Mouse (Mus musculus) heart, embryonic 10.5 days (tissue): ENCODE measurements around the gene Haus3. TPM values are rescaled to one million over a fixed set of nuclear protein-coding genes. Genes with fewer than 3 reads are reported as not detected.
A peak's percentile ranks its signal among the peaks of the same experiment; 100 is the strongest.

Source experiments
- DNase-seq: peaks from one replicate; pipeline ENCODE4 v3.0.0-alpha.2; 2017; ENCODE audit warnings: low spot score
- H3K27ac ChIP-seq: fragments of 300-500 bp; sonication (generic); 2 replicates; pipeline ENCODE4 v1.5.1; 2016; ENCODE audit warnings: mild to moderate bottlenecking
- H3K27me3 ChIP-seq: fragments of 300-500 bp; sonication (generic); 2 replicates; pipeline ENCODE4 v1.6.1; 2016; ENCODE audit warnings: mild to moderate bottlenecking; ENCODE audit not compliant: poor library complexity, insufficient read depth, severe bottlenecking
- H3K36me3 ChIP-seq: fragments of 300-500 bp; sonication (generic); 2 replicates; pipeline ENCODE4 v1.6.1; 2016; ENCODE audit warnings: mild to moderate bottlenecking, moderate library complexity
- H3K4me1 ChIP-seq: fragments of 300-500 bp; sonication (generic); 2 replicates; pipeline ENCODE4 v1.6.1; 2016; ENCODE audit warnings: mild to moderate bottlenecking
- H3K4me3 ChIP-seq: fragments of 300-500 bp; sonication (generic); 2 replicates; pipeline ENCODE4 v1.5.1; 2016; ENCODE audit warnings: mild to moderate bottlenecking, moderate library complexity
- H3K9me3 ChIP-seq: fragments of 300-500 bp; sonication (generic); 2 replicates; pipeline ENCODE4 v1.6.1; 2016; ENCODE audit warnings: mild to moderate bottlenecking, moderate library complexity
- WGBS: fragments of 180-500 bp; shearing (Covaris S2); methylation state at CpG from one replicate; pipeline ENCODE4 v1.1.7; 2016; 5-methylcytosine and 5-hydroxymethylcytosine counted together
- polyA plus RNA-seq: library from polyadenylated mRNA; unstranded; fragments of >200 nt; fragmentation: Nextera tagmentation; extraction: Ambion mirVana; gene quantifications from 2 replicates; pipeline ENCODE4 v1.2.1, GENCODE M21; 2016

Gene Haus3
- polyA plus RNA-seq, 1 experiment from 2014 or later, result 43.0 TPM

DNA sequence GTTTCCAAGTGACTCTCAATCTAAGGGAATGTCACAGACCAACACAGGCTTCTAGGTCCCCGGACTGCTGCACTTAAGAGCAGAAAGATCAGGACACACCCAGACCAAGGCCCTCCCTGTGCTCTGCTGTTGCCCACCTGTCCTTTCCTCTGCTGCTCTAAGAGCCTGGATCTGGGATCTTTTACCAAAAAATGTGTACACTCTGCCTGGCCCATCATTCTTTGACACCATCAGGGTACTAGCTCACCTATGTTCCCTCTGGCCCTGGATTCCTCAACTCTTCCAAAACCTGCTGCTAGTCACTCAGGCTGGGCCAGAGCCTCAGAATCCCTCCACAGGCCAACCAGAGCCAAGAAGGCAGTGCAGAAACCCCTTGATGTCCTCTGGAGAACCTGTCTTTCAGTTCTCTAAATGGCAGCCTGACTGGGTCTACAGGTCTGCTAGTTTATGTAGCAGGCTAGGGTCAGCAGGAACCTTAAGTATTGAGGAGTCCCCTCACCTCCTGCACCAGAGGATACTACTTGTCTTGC, 15.8 kb upstream of the Haus3 start:
- Histone ChIP-seq H3K27ac (no peak overlapping the region), H3K4me3 (no peak overlapping the region; the same call in 1 of the 2 replicates)

DNA sequence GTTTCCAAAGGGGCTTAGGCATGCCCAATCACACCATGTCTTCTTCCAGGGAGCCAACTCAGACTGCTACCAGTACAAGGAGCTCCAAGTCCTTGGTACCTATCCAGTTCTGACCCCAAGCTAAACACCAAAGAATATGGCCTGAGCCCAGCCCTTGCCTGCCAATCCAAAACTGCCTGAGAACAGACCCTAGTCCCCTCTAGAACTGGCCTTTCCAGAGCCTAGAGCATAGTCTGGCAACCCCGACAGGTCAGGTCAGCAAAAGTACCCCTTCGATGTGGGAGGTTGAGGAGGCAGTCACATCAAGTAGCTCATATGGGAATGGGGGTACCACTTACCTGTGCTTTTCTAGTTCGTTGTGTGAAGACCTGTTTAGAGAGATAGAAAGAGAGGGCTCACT, 14.6 kb upstream of the Haus3 start:
- Histone ChIP-seq H3K36me3 (peaks cover 28% of the 10 kb centered on the region), H3K27ac (no peak overlapping the region), H3K4me1 (peaks cover 55% of the 10 kb centered on the region), H3K4me3 (no peak overlapping the region), H3K27me3 (no peaks in the 10 kb centered on the region; the same call in 1 of the 2 replicates), H3K9me3 (no peaks in the 10 kb centered on the region)
- peak; percentile 73 for DNase-seq
- WGBS, result 90% methylated on average over 3 of the region's 3 CpGs

More for the DNA sequence above, 15.8 kb upstream of the Haus3 start:
- H3K27me3 ChIP-seq, result peaks cover 7% of the 10 kb centered on the region; the same call in 1 of the 2 replicates
- peaks cover 24% of the 10 kb centered on the region for H3K36me3 ChIP-seq
- no peaks in the 10 kb centered on the region for H3K9me3 ChIP-seq
- DNase-seq, result peak; percentile 72
- peaks cover 64% of the 10 kb centered on the region for H3K4me1 ChIP-seq
- WGBS, result 86% methylated on average over 1 of the region's 1 CpGs

DNA sequence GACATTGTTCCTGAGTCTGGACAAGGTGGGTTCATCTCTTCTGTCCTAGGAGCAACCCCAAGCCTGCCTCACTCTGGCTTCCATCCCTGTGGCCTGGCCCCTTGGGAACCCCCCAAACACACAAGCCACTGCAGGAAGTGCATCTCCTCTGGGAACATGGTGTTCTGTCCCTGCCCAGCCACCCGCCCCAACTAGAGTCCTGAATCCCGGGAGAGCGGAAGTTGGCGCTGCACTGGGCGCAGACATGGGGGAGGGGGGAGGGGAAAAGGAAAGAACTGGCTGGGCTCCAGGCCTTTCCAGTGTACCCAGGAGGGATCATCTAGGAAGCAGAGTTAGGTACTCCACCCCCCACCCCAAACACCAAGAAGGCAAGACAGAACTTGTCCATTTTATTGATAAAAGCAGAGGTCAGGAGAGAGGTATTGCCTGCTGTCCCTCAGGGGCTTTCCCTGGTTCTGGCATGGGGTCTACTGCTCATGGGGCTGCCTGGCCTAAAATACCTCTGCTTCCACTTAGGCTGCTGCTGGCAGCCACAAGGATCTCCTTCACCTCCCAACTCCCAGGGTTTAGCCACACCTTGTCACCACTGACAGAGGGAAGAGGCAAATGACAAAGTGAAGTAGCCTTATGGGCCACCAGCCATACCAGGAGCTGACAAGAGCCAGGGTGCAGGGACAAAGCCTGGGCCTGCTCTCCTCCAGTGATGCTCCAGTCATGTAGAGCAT, 14.0 kb upstream of the Haus3 start:
- WGBS, result 42% methylated on average over 5 of the region's 5 CpGs
- peaks cover 48% of the 10 kb centered on the region for H3K4me1 ChIP-seq
- DNase-seq, result peak; percentile 74

DNA sequence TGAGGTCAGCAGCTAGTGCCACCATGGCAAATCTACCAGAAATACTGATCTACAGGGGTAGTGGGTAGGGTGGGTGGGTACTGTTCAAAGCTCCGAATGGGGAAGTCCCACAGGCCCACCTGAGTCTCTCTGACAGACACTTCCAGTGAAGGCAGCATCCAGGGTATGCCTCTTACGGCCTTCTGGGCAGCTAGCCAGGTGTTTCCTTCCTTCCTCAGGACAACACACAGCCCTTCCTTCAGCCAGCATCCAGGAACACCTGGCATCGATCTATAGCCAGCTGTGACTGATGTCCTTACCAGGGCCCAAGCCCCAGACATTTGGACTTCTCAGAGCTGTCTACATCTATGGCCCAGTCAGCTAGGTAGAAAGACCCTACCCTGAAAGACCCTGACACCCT, 13.2 kb upstream of the Haus3 start:
- no peak overlapping the region for H3K27ac ChIP-seq
- DNase-seq, result peak; percentile 68
- H3K27me3 ChIP-seq, result no peaks in the 10 kb centered on the region; the same call in 1 of the 2 replicates
- H3K4me3 ChIP-seq, result no peak overlapping the region
- no peaks in the 10 kb centered on the region for H3K9me3 ChIP-seq
- peaks cover 43% of the 10 kb centered on the region for H3K4me1 ChIP-seq
- H3K36me3 ChIP-seq, result peaks cover 43% of the 10 kb centered on the region
- WGBS, result 75% methylated on average over 3 of the region's 3 CpGs

More for the DNA sequence above, 14.0 kb upstream of the Haus3 start:
- Histone ChIP-seq H3K9me3 (no peaks in the 10 kb centered on the region), H3K4me3 (peak overlapping the region; percentile 22; the same call in 1 of the 2 replicates), H3K27me3 (no peaks in the 10 kb centered on the region; the same call in 1 of the 2 replicates), H3K36me3 (peaks cover 35% of the 10 kb centered on the region), H3K27ac (0 out of 2 replicates have a peak overlapping the region, but pooled peaks have one; percentile 24)

DNA sequence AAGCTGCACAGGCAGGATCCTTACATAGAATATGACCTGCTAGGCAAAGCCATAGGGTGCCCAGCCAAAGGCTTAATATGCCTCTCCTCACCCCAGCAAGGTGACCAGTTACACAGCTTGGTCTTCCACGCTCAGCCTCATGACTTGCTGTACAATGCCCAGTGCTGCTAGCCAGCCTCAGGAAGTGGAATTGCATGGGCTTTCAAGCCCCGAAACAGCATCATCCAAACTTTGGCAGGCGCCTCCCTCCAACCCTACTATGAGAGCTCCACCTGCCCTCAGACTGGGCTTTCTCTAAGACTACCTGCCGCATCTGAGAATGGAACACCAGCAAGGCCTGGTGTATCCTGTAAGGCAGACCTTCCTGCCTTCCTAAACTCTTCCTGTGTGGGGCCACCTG, 8.5 kb upstream of the Haus3 start:
- H3K27me3 ChIP-seq, result peaks cover 5% of the 10 kb centered on the region; the same call in 1 of the 2 replicates
- no peak overlapping the region for H3K4me3 ChIP-seq
- H3K9me3 ChIP-seq, result no peaks in the 10 kb centered on the region
- peaks cover 5% of the 10 kb centered on the region for H3K4me1 ChIP-seq
- peaks cover 88% of the 10 kb centered on the region for H3K36me3 ChIP-seq
- DNase-seq, result peak; percentile 27
- no peak overlapping the region for H3K27ac ChIP-seq
- WGBS, result 89% methylated on average over 4 of the region's 4 CpGs

DNA sequence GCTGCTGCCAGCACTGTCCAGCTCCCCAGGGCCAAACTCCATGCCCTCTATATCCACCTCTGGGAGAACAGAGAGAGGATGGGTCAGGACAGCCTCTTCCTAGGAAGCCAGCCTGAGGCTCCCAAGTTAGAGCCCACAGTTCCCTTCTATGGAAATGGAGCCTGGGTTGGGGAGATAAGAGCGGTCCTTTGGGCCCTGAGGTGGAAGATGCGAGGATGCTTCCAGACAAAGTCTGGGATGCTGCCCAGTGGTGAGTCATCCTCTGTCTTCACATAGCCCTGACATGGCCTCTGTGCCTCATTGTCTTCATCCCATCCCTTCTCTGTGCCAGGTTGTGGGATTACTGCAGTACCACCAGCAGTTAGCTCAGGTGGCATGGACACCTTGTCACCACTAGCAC, 7.8 kb upstream of the Haus3 start:
- Histone ChIP-seq H3K27me3 (peaks cover 5% of the 10 kb centered on the region; the same call in 1 of the 2 replicates), H3K9me3 (no peaks in the 10 kb centered on the region), H3K4me3 (no peak overlapping the region), H3K27ac (no peak overlapping the region), H3K36me3 (peaks cover 85% of the 10 kb centered on the region), H3K4me1 (no peaks in the 10 kb centered on the region)
- DNase-seq, result no peak
- WGBS, result 95% methylated on average over 2 of the region's 2 CpGs

DNA sequence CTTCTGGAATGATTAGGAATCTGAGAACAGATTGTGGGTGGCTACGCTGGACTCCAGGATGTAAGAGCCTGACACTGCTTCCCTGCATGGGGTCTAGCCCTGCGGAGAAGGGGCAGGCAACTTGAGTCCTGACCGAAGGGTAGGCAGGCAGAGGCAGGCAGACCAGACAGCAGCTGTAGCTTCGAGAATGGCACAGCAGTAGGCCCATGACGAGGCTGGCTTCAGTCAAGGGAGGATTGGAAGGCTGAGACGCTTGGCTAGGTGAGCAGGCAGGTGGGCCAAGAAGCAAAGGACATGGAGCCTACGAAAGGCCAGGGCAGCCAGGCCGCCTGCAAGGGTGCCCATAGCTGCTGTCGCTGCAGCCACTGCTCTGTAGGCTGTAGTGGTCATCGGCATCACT, 7.4 kb upstream of the Haus3 start:
- H3K27ac ChIP-seq, result no peak overlapping the region
- DNase-seq, result peak; percentile 68
- no peaks in the 10 kb centered on the region for H3K9me3 ChIP-seq
- peaks cover 5% of the 10 kb centered on the region; the same call in 1 of the 2 replicates for H3K27me3 ChIP-seq
- WGBS, result 72% methylated on average over 10 of the region's 10 CpGs
- H3K36me3 ChIP-seq, result peaks cover 81% of the 10 kb centered on the region
- no peak overlapping the region for H3K4me3 ChIP-seq
- no peaks in the 10 kb centered on the region for H3K4me1 ChIP-seq

DNA sequence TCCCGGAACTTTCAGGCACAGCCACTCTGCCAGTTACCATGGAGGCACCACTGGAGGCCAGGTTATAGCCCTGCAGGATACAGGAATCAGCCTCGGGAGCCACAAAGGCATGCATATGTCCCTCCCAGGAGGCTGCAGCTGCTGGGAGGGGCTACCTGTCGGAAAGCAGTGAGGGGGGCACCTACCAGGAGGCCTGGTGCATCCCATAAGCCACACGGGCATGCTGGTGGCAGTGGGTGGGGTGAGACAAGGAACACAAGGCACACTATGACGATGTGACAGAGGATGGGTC, 6.0 kb upstream of the Haus3 start:
- peaks cover 5% of the 10 kb centered on the region; the same call in 1 of the 2 replicates for H3K27me3 ChIP-seq
- no peak for DNase-seq
- peaks cover 69% of the 10 kb centered on the region for H3K36me3 ChIP-seq

DNA sequence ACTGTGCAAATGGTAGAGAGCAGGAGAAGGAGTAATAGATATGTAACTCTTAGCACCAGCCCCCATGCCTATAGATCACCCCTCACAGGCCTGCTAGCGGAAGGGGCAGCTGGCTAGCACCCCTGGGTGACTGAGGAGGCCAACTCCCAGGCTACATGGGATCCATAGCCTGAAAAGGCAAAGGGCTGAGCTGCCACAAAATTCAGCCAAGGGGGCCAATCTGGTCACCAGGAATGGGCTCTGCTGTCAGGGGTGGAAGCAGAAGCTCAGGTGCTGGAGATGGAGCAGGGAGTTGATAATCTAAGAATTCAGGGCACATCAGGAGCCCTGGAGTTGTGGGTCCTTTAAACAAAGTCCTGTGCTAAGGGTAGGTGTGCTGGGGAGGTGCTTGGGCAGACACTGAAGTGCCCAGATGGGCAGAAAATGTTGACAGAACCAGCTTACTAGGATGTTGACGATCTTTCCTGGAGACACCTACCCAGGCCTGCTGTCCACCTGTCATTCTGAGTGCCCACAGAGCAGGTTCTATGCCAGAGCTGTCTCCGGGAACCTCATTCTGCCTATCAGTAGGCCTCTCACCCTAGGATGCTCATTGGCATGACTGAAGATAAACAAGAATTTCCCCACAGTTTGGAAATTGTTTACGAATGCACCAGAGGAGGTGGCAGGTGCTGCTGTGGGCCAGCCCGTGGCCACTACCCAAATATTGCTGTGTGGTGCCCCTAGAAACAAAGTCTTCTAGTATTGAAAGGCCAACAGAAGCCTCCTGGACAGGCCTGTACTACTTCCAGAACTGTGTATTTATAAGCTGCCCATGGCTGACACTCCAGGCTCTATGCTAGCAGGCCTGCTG, 5.4 kb upstream of the Haus3 start:
- WGBS, result 70% methylated on average over 5 of the region's 5 CpGs
- Histone ChIP-seq H3K9me3 (no peaks in the 10 kb centered on the region), H3K4me1 (peaks cover 2% of the 10 kb centered on the region; the same call in 1 of the 2 replicates), H3K27ac (no peak overlapping the region), H3K4me3 (no peak overlapping the region), H3K27me3 (peaks cover 5% of the 10 kb centered on the region; the same call in 1 of the 2 replicates), H3K36me3 (peaks cover 64% of the 10 kb centered on the region)
- no peak for DNase-seq

More for the DNA sequence above, 6.0 kb upstream of the Haus3 start:
- no peak overlapping the region for H3K4me3 ChIP-seq
- no peaks in the 10 kb centered on the region for H3K9me3 ChIP-seq
- 31% methylated on average over 5 of the region's 5 CpGs for WGBS
- H3K27ac ChIP-seq, result no peak overlapping the region
- H3K4me1 ChIP-seq, result no peaks in the 10 kb centered on the region; the same call in 1 of the 2 replicates

DNA sequence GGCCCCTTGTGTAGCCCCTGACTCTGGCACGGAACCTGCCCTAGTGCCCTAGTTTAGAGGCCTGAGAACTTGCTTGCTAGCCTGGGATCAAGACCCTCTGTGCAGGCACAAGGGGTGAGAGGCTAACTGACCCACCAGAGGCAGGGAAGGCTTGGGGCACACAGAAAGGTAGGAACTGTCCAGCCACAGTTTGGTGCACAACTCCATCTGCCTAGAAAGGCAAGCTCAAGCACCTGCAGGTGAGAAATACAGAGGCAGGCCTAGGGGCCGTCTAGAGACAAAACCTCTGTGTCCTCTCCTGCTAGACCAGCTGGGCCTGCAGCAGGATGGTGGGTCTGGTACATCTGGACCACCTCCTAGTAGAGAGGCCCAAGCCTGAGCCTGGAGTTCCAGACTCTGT, 4.7 kb upstream of the Haus3 start:
- H3K36me3 ChIP-seq, result peaks cover 63% of the 10 kb centered on the region
- no peak for DNase-seq
- no peaks in the 10 kb centered on the region for H3K9me3 ChIP-seq
- no peak overlapping the region for H3K27ac ChIP-seq
- H3K4me1 ChIP-seq, result peaks cover 4% of the 10 kb centered on the region; the same call in 1 of the 2 replicates
- no peak overlapping the region for H3K4me3 ChIP-seq
- 82% methylated on average over 2 of the region's 2 CpGs for WGBS
- peaks cover 5% of the 10 kb centered on the region; the same call in 1 of the 2 replicates for H3K27me3 ChIP-seq

DNA sequence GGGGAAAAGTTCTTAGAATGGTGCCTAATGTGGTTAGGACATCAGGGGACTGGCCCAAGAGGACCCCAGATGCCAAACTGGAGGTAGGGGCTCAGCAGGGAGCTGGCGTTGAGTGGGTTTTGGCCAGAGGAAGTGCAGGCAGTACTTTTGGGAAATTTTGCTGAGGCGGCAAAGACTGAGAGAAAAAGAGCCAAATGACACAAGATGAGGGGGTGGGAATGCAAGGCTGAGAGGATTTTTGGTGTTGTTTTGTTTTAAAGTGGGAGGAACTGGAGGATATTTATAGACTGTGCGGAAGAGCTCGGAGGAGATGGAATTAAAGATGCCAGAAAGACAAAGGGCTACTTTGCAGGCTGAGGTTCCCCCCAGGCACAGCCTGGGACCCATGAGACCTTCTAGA, 1.4 kb upstream of the Haus3 start:
- DNase-seq, result no peak
- Histone ChIP-seq H3K4me1 (peaks cover 4% of the 10 kb centered on the region; the same call in 1 of the 2 replicates), H3K27ac (no peak overlapping the region), H3K9me3 (no peaks in the 10 kb centered on the region), H3K27me3 (no peaks in the 10 kb centered on the region), H3K36me3 (peaks cover 30% of the 10 kb centered on the region), H3K4me3 (no peak overlapping the region)
- WGBS, result 78% methylated on average over 4 of the region's 4 CpGs

DNA sequence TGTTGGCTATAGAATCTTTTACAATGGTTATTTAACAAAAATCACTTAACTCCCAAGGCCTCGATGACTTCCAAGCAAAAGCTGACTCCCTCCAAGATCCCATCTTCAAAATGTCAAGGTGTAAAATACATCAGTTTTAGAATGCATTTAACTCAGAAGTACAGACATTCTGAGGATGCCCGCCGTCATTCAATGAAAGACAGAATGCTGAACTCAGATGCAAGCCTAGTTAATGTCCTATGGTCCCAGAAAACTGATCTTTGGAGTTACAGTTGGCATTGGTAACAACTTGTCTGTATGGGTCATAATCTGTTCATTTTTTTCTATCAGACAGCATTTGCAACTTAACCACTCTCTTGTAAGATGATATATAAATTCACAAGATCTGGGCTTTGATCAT, 627 bp upstream of the Haus3 start:
- no peak for DNase-seq
- no peaks in the 10 kb centered on the region for H3K9me3 ChIP-seq
- H3K27me3 ChIP-seq, result no peaks in the 10 kb centered on the region
- whole genome bisulfite sequencing, result 85% methylated on average over 3 of the region's 3 CpGs
- H3K27ac ChIP-seq, result peak overlapping the region; percentile 95
- peaks cover 5% of the 10 kb centered on the region; the same call in 1 of the 2 replicates for H3K4me1 ChIP-seq
- H3K36me3 ChIP-seq, result peaks cover 27% of the 10 kb centered on the region; the same call in 1 of the 2 replicates
- peak overlapping the region; percentile 82 for H3K4me3 ChIP-seq
